Mouse (Mus musculus) embryonic facial prominence, embryonic 10.5 days (tissue): Measurements from ENCODE around the gene Zfp385c. TPM values are rescaled to one million over a fixed set of nuclear protein-coding genes. Genes with fewer than 3 reads are reported as not detected.
"Not testable (repeated sequence)": the region's sequence is repeated elsewhere in the genome, so short reads cannot be mapped to it uniquely, and the experiment has no call there.

Experiments
- DNase-seq: peaks from one replicate; pipeline ENCODE4 v3.0.0-alpha.2; 2017; ENCODE audit warnings: low spot score
- H3K27ac ChIP-seq: fragments of 300-500 bp; sonication (generic); replicated peaks from 2 replicates; pipeline ENCODE4 v1.5.1; 2016; ENCODE audit warnings: mild to moderate bottlenecking
- H3K27me3 ChIP-seq: fragments of 300-500 bp; sonication (generic); replicated peaks from 2 replicates; pipeline ENCODE4 v1.6.1; 2016; ENCODE audit warnings: low read depth, mild to moderate bottlenecking; ENCODE audit not compliant: poor library complexity, severe bottlenecking
- H3K36me3 ChIP-seq: fragments of 300-500 bp; sonication (generic); replicated peaks from 2 replicates; pipeline ENCODE4 v1.6.1; 2016; ENCODE audit warnings: mild to moderate bottlenecking, moderate library complexity
- H3K4me1 ChIP-seq: fragments of 300-500 bp; sonication (generic); 2 replicates; pipeline ENCODE4 v1.6.1; 2016
- H3K4me3 ChIP-seq: fragments of 300-500 bp; sonication (generic); 2 replicates; pipeline ENCODE4 v1.5.1; 2016; ENCODE audit warnings: mild to moderate bottlenecking, moderate library complexity
- H3K9me3 ChIP-seq: fragments of 300-500 bp; sonication (generic); 2 replicates; pipeline ENCODE4 v1.6.1; 2016; ENCODE audit warnings: mild to moderate bottlenecking
- WGBS: fragments of 180-500 bp; shearing (Covaris S2); methylation state at CpG from one replicate; pipeline ENCODE4 v1.1.7; 2016; 5-methylcytosine and 5-hydroxymethylcytosine counted together
- polyA plus RNA-seq: library from polyadenylated mRNA; unstranded; fragments of >200 nt; fragmentation: Nextera tagmentation; extraction: Ambion mirVana; gene quantifications from 2 replicates; pipeline ENCODE4 v1.2.1, GENCODE M21; 2016

Gene Zfp385c
- polyA plus RNA-seq, 1 experiment from 2014 or later = 1.2 TPM

GRCm38 (mm10) chr11:100617480-100617879 is 74.8 kb downstream of the Zfp385c start:
- peaks cover 25% of the 10 kb centered on the region for H3K4me1 ChIP-seq
- WGBS = 93% methylated on average over 4 of the region's 4 CpGs

DNA sequence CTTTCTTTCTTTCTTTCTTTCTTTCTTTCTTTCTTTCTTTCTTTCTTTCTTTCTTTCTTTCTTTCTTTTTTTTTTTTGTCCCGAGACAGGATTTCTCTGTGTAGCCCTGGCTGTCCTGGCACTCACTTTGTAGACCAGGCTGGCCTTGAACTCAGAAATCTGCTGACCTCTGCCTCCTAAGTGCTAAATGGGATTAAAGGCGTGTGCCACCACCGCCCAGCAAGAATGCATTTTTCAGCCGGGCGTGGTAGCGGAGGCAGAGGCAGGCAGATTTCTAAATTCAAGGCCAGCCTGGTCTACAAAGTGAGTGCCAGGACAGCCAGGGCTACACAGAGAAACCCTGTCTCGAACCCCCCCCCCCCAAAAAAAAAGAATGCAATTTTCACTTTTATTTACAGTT is 75.4 kb downstream of the Zfp385c start:
- WGBS = 89% methylated on average over 7 of the region's 7 CpGs
- not testable (repeated sequence) for DNase-seq, H3K9me3 ChIP-seq, H3K27ac ChIP-seq, H3K27me3 ChIP-seq, H3K4me3 ChIP-seq
- H3K36me3 ChIP-seq = peaks cover 26% of the 10 kb centered on the region
- H3K4me1 ChIP-seq = peaks cover 23% of the 10 kb centered on the region

More at GRCm38 (mm10) chr11:100617480-100617879, 74.8 kb downstream of the Zfp385c start:
- H3K4me3 ChIP-seq = peak overlapping the region; percentile 96
- H3K9me3 ChIP-seq = no peaks in the 10 kb centered on the region
- DNase-seq = no peak
- H3K27me3 ChIP-seq = no peaks in the 10 kb centered on the region
- H3K36me3 ChIP-seq = peaks cover 20% of the 10 kb centered on the region
- H3K27ac ChIP-seq = no peak overlapping the region

DNA sequence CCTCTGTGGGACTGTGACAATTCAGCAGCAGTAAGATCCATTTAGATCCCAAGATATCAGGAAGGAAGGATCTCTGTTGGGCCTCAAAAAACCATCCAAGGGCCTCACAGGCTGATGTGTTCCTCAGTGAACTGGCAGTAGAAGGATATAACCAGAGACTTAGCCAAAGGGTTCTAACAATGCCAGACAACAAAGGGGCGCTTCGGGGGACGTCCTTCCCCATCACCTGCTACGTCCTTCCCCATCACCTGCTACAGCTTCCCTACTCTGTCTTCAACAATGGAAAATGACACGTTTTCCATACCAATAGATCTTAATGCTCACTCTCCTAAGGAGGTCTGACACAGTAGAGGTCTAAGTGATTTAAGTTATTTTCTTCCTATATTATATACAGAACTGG is 75.9 kb downstream of the Zfp385c start:
- no peak for DNase-seq
- Histone ChIP-seq H3K27me3 (no peaks in the 10 kb centered on the region), H3K4me3 (no peak overlapping the region), H3K4me1 (peaks cover 23% of the 10 kb centered on the region), H3K27ac (no peak overlapping the region), H3K36me3 (peaks cover 31% of the 10 kb centered on the region), H3K9me3 (no peaks in the 10 kb centered on the region)
- 87% methylated on average over 5 of the region's 5 CpGs for WGBS

GRCm38 (mm10) chr11:100613241-100613640 is 79.0 kb downstream of the Zfp385c start:
- no peak for DNase-seq
- whole genome bisulfite sequencing = 90% methylated on average over 3 of the region's 3 CpGs
- peaks cover 55% of the 10 kb centered on the region for H3K36me3 ChIP-seq

DNA sequence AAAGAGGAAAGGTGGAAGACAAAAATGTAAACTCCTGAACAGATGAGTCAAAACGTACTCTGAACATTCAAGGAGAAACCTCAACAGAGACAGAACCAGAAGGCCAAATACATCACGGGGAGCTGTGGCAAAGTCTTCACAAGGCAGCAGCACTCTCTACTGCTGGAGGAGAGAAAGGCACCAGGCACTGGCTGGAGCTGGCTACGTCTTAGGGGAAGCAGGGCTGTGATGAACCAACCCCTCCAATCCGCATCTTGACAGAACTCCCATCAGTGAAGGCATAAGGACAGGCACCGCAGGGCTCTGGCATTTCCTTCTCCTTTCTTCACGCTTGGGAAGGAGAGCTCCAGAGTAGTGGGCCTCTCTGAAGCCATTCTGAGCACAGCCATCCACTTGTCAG is 80.6 kb downstream of the Zfp385c start:
- Histone ChIP-seq H3K27ac (no peak overlapping the region), H3K4me1 (no peaks in the 10 kb centered on the region), H3K4me3 (no peak overlapping the region), H3K9me3 (no peaks in the 10 kb centered on the region), H3K27me3 (no peaks in the 10 kb centered on the region), H3K36me3 (peaks cover 69% of the 10 kb centered on the region)
- 91% methylated on average over 6 of the region's 6 CpGs for WGBS
- no peak for DNase-seq

More at GRCm38 (mm10) chr11:100613241-100613640, 79.0 kb downstream of the Zfp385c start:
- H3K27ac ChIP-seq = no peak overlapping the region
- no peak overlapping the region for H3K4me3 ChIP-seq
- peaks cover 9% of the 10 kb centered on the region for H3K4me1 ChIP-seq
- H3K9me3 ChIP-seq = no peaks in the 10 kb centered on the region
- H3K27me3 ChIP-seq = no peaks in the 10 kb centered on the region

DNA sequence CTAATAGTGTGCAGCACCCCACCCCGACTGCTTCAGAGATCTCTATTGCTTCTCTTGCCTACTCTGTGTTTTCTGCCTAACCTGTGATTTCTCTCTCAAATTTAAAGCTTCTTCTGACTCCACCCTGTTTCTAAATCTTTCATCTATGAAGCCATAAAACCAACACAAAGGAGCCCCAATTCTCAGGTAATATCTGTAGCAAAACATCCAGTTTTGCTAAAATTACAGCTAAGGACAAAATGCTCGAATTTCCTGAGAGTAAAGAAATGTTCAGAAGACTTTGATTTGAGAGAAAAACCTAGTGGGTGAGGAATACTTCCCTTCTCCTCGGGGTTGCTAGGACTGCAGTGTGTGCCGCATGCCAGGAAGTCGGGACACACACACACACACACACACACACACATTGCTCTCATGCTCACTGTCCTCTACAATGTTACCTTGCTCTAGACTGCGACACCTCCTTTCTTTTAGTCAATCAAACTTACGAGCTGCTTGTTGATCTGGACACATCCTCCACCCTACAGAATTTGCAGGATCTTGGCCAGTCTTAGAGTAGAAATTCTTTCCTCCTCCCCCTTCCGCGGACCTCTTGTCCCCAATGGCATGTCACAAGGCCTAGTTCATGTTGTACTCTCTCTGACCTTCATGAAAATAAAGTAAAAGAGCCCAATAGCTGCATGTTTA is 82.1 kb downstream of the Zfp385c start:
- H3K4me1 ChIP-seq = no peaks in the 10 kb centered on the region
- peaks cover 69% of the 10 kb centered on the region for H3K36me3 ChIP-seq
- 86% methylated on average over 9 of the region's 9 CpGs for WGBS
- no peak overlapping the region for H3K27ac ChIP-seq
- H3K9me3 ChIP-seq = no peaks in the 10 kb centered on the region
- no peaks in the 10 kb centered on the region for H3K27me3 ChIP-seq
- DNase-seq = no peak
- H3K4me3 ChIP-seq = no peak overlapping the region

DNA sequence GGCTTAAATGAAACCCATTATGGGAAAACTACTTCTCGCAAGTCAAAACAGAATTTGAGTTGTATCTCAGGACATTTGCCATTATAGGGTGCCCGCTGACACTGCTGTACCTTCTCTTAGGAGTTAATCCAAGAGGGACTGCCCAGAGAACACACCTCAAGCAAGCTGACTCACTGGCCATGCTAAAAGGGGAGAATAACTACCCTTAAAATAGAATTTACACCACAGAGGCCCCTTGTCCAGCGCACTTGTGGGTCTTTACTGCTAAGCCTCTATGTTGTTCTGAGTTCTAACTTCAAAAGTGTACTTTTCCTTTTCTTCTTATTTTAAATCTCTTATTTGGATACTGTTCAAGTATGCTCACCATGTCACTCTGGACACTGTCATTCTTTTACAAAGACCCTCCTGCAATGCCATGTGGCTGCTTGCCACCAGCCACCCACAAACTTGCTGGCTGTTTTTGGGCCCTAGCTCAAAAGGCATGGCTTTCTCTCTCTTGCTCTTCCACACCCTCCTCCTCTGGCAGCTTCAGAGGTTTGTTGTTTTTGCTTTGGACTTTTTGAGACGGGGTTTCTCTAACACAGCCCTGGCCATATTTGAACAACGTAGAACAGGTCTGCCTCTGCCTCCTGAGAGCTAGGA is 82.8 kb downstream of the Zfp385c start:
- Histone ChIP-seq H3K36me3 (peaks cover 73% of the 10 kb centered on the region), H3K9me3 (no peaks in the 10 kb centered on the region), H3K4me3 (no peak overlapping the region), H3K4me1 (no peaks in the 10 kb centered on the region), H3K27ac (no peak overlapping the region), H3K27me3 (no peaks in the 10 kb centered on the region)
- WGBS = 90% methylated on average over 5 of the region's 5 CpGs
- DNase-seq = no peak

- DNase-seq = no peak
- H3K27ac ChIP-seq = no peak overlapping the region
- H3K4me1 ChIP-seq = no peaks in the 10 kb centered on the region
- 81% methylated on average over 4 of the region's 4 CpGs for WGBS
- H3K4me3 ChIP-seq = no peak overlapping the region
- no peaks in the 10 kb centered on the region for H3K27me3 ChIP-seq
- peaks cover 77% of the 10 kb centered on the region for H3K36me3 ChIP-seq
- no peaks in the 10 kb centered on the region for H3K9me3 ChIP-seq
Measured at GRCm38 (mm10) chr11:100608796-100609195, 83.5 kb downstream of the Zfp385c start.

- Histone ChIP-seq H3K27ac (no peak overlapping the region), H3K4me1 (no peaks in the 10 kb centered on the region), H3K36me3 (peaks cover 80% of the 10 kb centered on the region), H3K4me3 (no peak overlapping the region), H3K27me3 (no peaks in the 10 kb centered on the region), H3K9me3 (no peaks in the 10 kb centered on the region)
- DNase-seq = no peak
- WGBS = 95% methylated on average over 6 of the region's 6 CpGs
Measured at GRCm38 (mm10) chr11:100607121-100607520, 85.1 kb downstream of the Zfp385c start.

GRCm38 (mm10) chr11:100605451-100605850 is 86.8 kb downstream of the Zfp385c start:
- no peaks in the 10 kb centered on the region for H3K27me3 ChIP-seq
- no peak overlapping the region for H3K4me3 ChIP-seq
- DNase-seq = no peak
- H3K27ac ChIP-seq = no peak overlapping the region
- no peaks in the 10 kb centered on the region for H3K4me1 ChIP-seq
- 92% methylated on average over 10 of the region's 10 CpGs for WGBS
- no peaks in the 10 kb centered on the region for H3K9me3 ChIP-seq
- H3K36me3 ChIP-seq = peaks cover 82% of the 10 kb centered on the region

GRCm38 (mm10) chr11:100604321-100605005 is 87.8 kb downstream of the Zfp385c start:
- no peaks in the 10 kb centered on the region for H3K9me3 ChIP-seq
- no peak overlapping the region for H3K27ac ChIP-seq
- no peaks in the 10 kb centered on the region for H3K27me3 ChIP-seq
- peaks cover 83% of the 10 kb centered on the region for H3K36me3 ChIP-seq
- no peak for DNase-seq
- no peaks in the 10 kb centered on the region for H3K4me1 ChIP-seq
- WGBS = 93% methylated on average over 4 of the region's 4 CpGs
- H3K4me3 ChIP-seq = no peak overlapping the region

DNA sequence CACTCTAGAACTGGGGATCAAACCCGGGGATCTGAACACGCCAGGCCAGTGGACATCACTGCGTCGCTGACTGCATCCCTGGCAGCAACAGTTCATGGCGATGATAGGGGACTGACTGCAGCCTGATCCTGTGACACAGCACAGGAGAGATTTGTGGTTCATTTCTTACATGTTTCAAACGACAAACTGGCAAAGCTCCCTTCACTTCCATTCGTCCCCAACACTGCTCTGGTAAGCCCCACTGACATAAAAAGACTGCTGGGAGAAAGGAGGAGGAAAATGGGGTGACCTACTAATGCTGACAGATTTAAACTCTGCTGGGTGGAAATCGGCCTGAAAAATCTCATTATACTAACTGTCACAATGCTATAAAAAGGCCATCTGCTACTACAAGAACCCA is 88.4 kb downstream of the Zfp385c start:
- no peaks in the 10 kb centered on the region for H3K27me3 ChIP-seq
- peaks cover 87% of the 10 kb centered on the region for H3K36me3 ChIP-seq
- H3K4me1 ChIP-seq = no peaks in the 10 kb centered on the region
- H3K4me3 ChIP-seq = no peak overlapping the region
- H3K27ac ChIP-seq = no peak overlapping the region
- no peak for DNase-seq
- no peaks in the 10 kb centered on the region for H3K9me3 ChIP-seq
- 93% methylated on average over 8 of the region's 8 CpGs for WGBS

GRCm38 (mm10) chr11:100603155-100603554 is 89.1 kb downstream of the Zfp385c start:
- 91% methylated on average over 9 of the region's 9 CpGs for WGBS
- Histone ChIP-seq H3K4me3 (no peak overlapping the region), H3K4me1 (no peaks in the 10 kb centered on the region), H3K9me3 (no peaks in the 10 kb centered on the region), H3K36me3 (peaks cover 87% of the 10 kb centered on the region), H3K27me3 (no peaks in the 10 kb centered on the region), H3K27ac (no peak overlapping the region)
- no peak for DNase-seq
